Mouse (Mus musculus): Measurements from ENCODE around the gene Cyp2d9. TPM values are rescaled to one million over a fixed set of nuclear protein-coding genes. Genes with fewer than 3 reads are reported as not detected.
"Not testable (repeated sequence)": the region's sequence is repeated elsewhere in the genome, so short reads cannot be mapped to it uniquely, and the experiment has no call there.

Gene Cyp2d9
- polyA plus RNA-seq, 1 experiment from 2014 or later, result not detected

GRCm38 (mm10) chr15:82456086-82456790 is 23.0 kb downstream of the Cyp2d9 start:
- H3K4me2 ChIP-seq; H3K27me3 ChIP-seq (replicated peaks); ATAC-seq (replicated peaks); H3K9ac ChIP-seq; H3K4me1 ChIP-seq; H3K4me3 ChIP-seq; H3K36me3 ChIP-seq (replicated peaks); H3K27ac ChIP-seq; H3K9me3 ChIP-seq: not testable (repeated sequence)
- 86% methylated on average over 6 of the region's 6 CpGs for WGBS

- H3K27me3 ChIP-seq (replicated peaks), result no peaks in the 10 kb centered on the region
- no peaks in the 10 kb centered on the region for H3K36me3 ChIP-seq (replicated peaks)
- H3K4me1 ChIP-seq, result no peaks in the 10 kb centered on the region
- WGBS, result 80% methylated on average over 5 of the region's 5 CpGs
- no peak for ATAC-seq (replicated peaks)
- H3K9me3 ChIP-seq, result no peaks in the 10 kb centered on the region
- no peak overlapping the region for H3K4me3 ChIP-seq
- no peak overlapping the region for H3K9ac ChIP-seq
- no peak overlapping the region for H3K4me2 ChIP-seq
- H3K27ac ChIP-seq, result no peak overlapping the region
Observed at GRCm38 (mm10) chr15:82457064-82458021, 24.1 kb downstream of the Cyp2d9 start.

DNA sequence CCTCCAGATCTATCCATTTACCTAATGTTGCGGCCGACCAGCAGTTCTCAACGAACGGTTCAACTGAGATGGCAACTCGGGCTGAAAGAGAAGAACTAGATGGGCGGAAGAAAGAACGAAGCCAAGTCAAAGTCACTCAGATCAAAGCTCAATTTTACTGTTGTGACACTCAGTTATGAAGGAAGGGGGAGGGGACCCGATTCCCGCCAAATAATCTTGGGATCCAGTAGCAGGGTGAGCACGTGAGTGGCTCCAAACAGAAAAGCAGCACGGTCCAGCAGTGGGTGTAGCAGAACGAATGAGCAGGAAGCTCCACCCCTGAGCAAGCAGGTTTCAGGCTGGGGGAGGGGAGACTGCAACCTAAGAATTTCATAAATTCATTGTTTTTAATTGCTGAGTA is 26.0 kb downstream of the Cyp2d9 start:
- not testable (repeated sequence) for H3K4me3 ChIP-seq; H3K27ac ChIP-seq; H3K9me3 ChIP-seq; H3K4me2 ChIP-seq; H3K27me3 ChIP-seq (replicated peaks); H3K4me1 ChIP-seq; H3K9ac ChIP-seq; ATAC-seq (replicated peaks); H3K36me3 ChIP-seq (replicated peaks)
- WGBS, result 85% methylated on average over 12 of the region's 12 CpGs

DNA sequence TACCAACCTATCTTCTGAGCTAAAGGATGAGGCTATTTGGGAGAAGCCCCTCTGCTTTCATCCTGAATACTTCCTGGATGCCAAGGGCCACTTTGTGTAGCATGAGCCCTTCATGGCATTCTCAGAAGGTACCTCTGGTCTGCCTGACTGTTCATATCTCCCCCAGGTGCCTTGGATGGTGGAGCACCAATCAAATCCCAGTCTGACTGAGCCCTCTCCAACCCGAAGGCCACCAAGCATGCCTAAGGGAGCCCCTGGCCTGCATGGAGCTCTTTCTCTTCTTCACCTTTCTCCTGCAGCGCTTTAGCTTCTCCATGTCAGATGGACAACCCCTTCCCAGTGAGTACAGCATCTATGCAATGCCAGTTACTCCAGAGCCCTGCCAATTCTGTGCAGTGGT is 31.5 kb downstream of the Cyp2d9 start:
- ATAC-seq (replicated peaks), result no peak
- Histone ChIP-seq H3K4me1 (no peaks in the 10 kb centered on the region), H3K27ac (no peak overlapping the region), H3K4me2 (no peak overlapping the region), H3K9ac (no peak overlapping the region), H3K36me3 (replicated peaks) (no peaks in the 10 kb centered on the region), H3K4me3 (no peak overlapping the region), H3K9me3 (no peaks in the 10 kb centered on the region), H3K27me3 (replicated peaks) (no peaks in the 10 kb centered on the region)
- WGBS, result 81% methylated on average over 2 of the region's 2 CpGs

- WGBS, result 77% methylated on average over 13 of the region's 13 CpGs
- not testable (repeated sequence) for H3K4me2 ChIP-seq, H3K27ac ChIP-seq
Observed at GRCm38 (mm10) chr15:82494273-82494672, 61.0 kb downstream of the Cyp2d9 start.

More at GRCm38 (mm10) chr15:82494273-82494672, 61.0 kb downstream of the Cyp2d9 start:
- not testable (repeated sequence) for H3K27me3 ChIP-seq (replicated peaks); H3K9ac ChIP-seq; H3K4me3 ChIP-seq; ATAC-seq (replicated peaks); H3K36me3 ChIP-seq (replicated peaks); H3K9me3 ChIP-seq; H3K4me1 ChIP-seq

Small RNAs within 50 kb of the gene (microRNA-seq; reads per million reads assigned to microRNA genes)
- gene Gm25990 (not detected), gene Gm27331 (not detected), gene Gm27622 (not detected), gene Gm27825 (not detected), gene Mir7684 (not detected)

Other genes starting within 250 kb of the Cyp2d9 start
- gene Shisa8, start 220.6 kb upstream of the Cyp2d9 start, polyA plus RNA-seq (2015; fragmentation: Nextera tagmentation; extraction: Ambion mirVana), result 1.1 and 1.5 TPM in 2 replicates
- 0.08 and 0.26 TPM in 2 replicates for gene Tnfrsf13c, start 209.1 kb upstream of the Cyp2d9 start, polyA plus RNA-seq (2015; fragmentation: Nextera tagmentation; extraction: Ambion mirVana)
- 10.7 and 13.6 TPM in 2 replicates for gene Cenpm, start 188.7 kb upstream of the Cyp2d9 start, polyA plus RNA-seq (2015; fragmentation: Nextera tagmentation; extraction: Ambion mirVana)
- 22.6 and 24.0 TPM in 2 replicates for gene 1500009C09Rik, start 181.0 kb upstream of the Cyp2d9 start, polyA plus RNA-seq (2015; fragmentation: Nextera tagmentation; extraction: Ambion mirVana)
- gene Sept3, start 158.5 kb upstream of the Cyp2d9 start, polyA plus RNA-seq (2015; fragmentation: Nextera tagmentation; extraction: Ambion mirVana), result 454 and 479 TPM in 2 replicates
- gene Wbp2nl, start 134.5 kb upstream of the Cyp2d9 start, polyA plus RNA-seq (2015; fragmentation: Nextera tagmentation; extraction: Ambion mirVana), result not detected in 2 replicates
- 25.4 and 27.2 TPM in 2 replicates for gene Naga, start 94.5 kb upstream of the Cyp2d9 start, polyA plus RNA-seq (2015; fragmentation: Nextera tagmentation; extraction: Ambion mirVana)
- gene Pheta2, start 94.5 kb upstream of the Cyp2d9 start, polyA plus RNA-seq (2015; fragmentation: Nextera tagmentation; extraction: Ambion mirVana), result 1.2 and 1.5 TPM in 2 replicates
- gene Smdt1, start 94.5 kb upstream of the Cyp2d9 start, polyA plus RNA-seq (2015; fragmentation: Nextera tagmentation; extraction: Ambion mirVana), result 322 and 335 TPM in 2 replicates
- gene Ndufa6, start 79.1 kb upstream of the Cyp2d9 start, polyA plus RNA-seq (2015; fragmentation: Nextera tagmentation; extraction: Ambion mirVana), result 309 and 330 TPM in 2 replicates
- gene Cyp2d22, start 53.2 kb upstream of the Cyp2d9 start, polyA plus RNA-seq (2015; fragmentation: Nextera tagmentation; extraction: Ambion mirVana), result 1.7 and 2.0 TPM in 2 replicates
- gene Cyp2d11, start 39.4 kb upstream of the Cyp2d9 start, polyA plus RNA-seq (2015; fragmentation: Nextera tagmentation; extraction: Ambion mirVana), result not detected in 2 replicates
- gene Cyp2d10, start 26.2 kb upstream of the Cyp2d9 start, polyA plus RNA-seq (2015; fragmentation: Nextera tagmentation; extraction: Ambion mirVana), result 0.34 TPM in 1 of 2 replicates, not detected in the other
- not detected in 2 replicates for gene Cyp2d12, start 121.6 kb downstream of the Cyp2d9 start, polyA plus RNA-seq (2015; fragmentation: Nextera tagmentation; extraction: Ambion mirVana)
- gene Cyp2d34, start 187.5 kb downstream of the Cyp2d9 start, polyA plus RNA-seq (2015; fragmentation: Nextera tagmentation; extraction: Ambion mirVana), result not detected in 2 replicates